Mouse (Mus musculus) myocyte (in vitro differentiated cells): Measurements from ENCODE around the gene Cbll1. TPM values are rescaled to one million over a fixed set of nuclear protein-coding genes. Genes with fewer than 3 reads are reported as not detected.
A peak's percentile ranks its signal among the peaks of the same experiment; 100 is the strongest.

Experiments used
- H3K27me3 ChIP-seq: one replicate; pipeline ENCODE4 v1.6.1; 2011; ENCODE audit not compliant: control insufficient read depth, insufficient read depth, insufficient read length
- H3K36me3 ChIP-seq: one replicate; pipeline ENCODE4 v1.6.1; 2011; ENCODE audit not compliant: control insufficient read depth, insufficient read depth
- H3K4me2 ChIP-seq: one replicate; pipeline ENCODE4 v1.6.1; 2011; ENCODE audit warnings: low read depth, control low read depth
- H3K4me3 ChIP-seq: one replicate; pipeline ENCODE4 v1.5.1; 2011; ENCODE audit warnings: mild to moderate bottlenecking, control low read depth, moderate library complexity
- H3K79me2 ChIP-seq: one replicate; pipeline ENCODE4 v1.6.1; 2011; ENCODE audit not compliant: control insufficient read depth, insufficient read depth
- H3ac ChIP-seq: one replicate; pipeline ENCODE4 v1.6.1; 2011; ENCODE audit not compliant: control insufficient read depth, insufficient read length
- CEBPB ChIP-seq: IDR thresholded peaks from 2 replicates; pipeline ENCODE4 v1.6.1; 2011; ENCODE audit warnings: mild to moderate bottlenecking, moderate library complexity; ENCODE audit not compliant: poor library complexity, insufficient read depth, severe bottlenecking
- E2F4 ChIP-seq: IDR thresholded peaks from one replicate; pipeline ENCODE4 v1.6.1; 2011; ENCODE audit warnings: mild to moderate bottlenecking, control low read depth, moderate library complexity; ENCODE audit not compliant: insufficient read depth
- MAX ChIP-seq: IDR thresholded peaks from one replicate; pipeline ENCODE4 v1.6.1; 2011; ENCODE audit warnings: low read depth, mild to moderate bottlenecking, control low read depth
- MYOD1 ChIP-seq, 3 experiments: IDR thresholded peaks; one replicate each; pipeline ENCODE4 v1.6.1; 2011; ENCODE audit warnings: control low read depth in 2 of 3, low read depth in 2 of 3, mild to moderate bottlenecking in 2 of 3, moderate library complexity in 1 of 3; ENCODE audit not compliant: insufficient read length in 2 of 3, control insufficient read depth in 1 of 3
- MYOG ChIP-seq, 3 experiments: IDR thresholded peaks; one replicate each; pipeline ENCODE4 v1.6.1; 2011; ENCODE audit warnings: control low read depth in 2 of 3, low read depth in 2 of 3, mild to moderate bottlenecking in 2 of 3; ENCODE audit not compliant: insufficient read length in 2 of 3, control insufficient read depth in 1 of 3, insufficient read depth in 1 of 3
- POLR2A ChIP-seq: IDR thresholded peaks from one replicate; pipeline ENCODE4 v1.6.1; 2011; ENCODE audit warnings: low read depth, mild to moderate bottlenecking, control low read depth, moderate library complexity; ENCODE audit not compliant: insufficient read length
- POLR2AphosphoS2 ChIP-seq: IDR thresholded peaks from one replicate; pipeline ENCODE4 v1.6.1; 2011; ENCODE audit warnings: low read depth, control low read depth; ENCODE audit not compliant: insufficient read length
- REST ChIP-seq: IDR thresholded peaks from one replicate; pipeline ENCODE4 v1.6.1; 2011; ENCODE audit warnings: mild to moderate bottlenecking, control low read depth, moderate library complexity; ENCODE audit not compliant: insufficient read depth, insufficient read length
- SRF ChIP-seq: IDR thresholded peaks from one replicate; pipeline ENCODE4 v1.6.1; 2011; ENCODE audit warnings: low read depth; ENCODE audit not compliant: control insufficient read depth, insufficient read length
- TCF12 ChIP-seq: IDR thresholded peaks from one replicate; pipeline ENCODE4 v1.6.1; 2011; ENCODE audit warnings: mild to moderate bottlenecking, control low read depth; ENCODE audit not compliant: poor library complexity, insufficient read depth, severe bottlenecking
- TCF3 ChIP-seq: IDR thresholded peaks from one replicate; pipeline ENCODE4 v1.6.1; 2011; ENCODE audit warnings: low read depth, control low read depth; ENCODE audit not compliant: insufficient read length
- USF1 ChIP-seq: IDR thresholded peaks from one replicate; pipeline ENCODE4 v1.6.1; 2011; ENCODE audit warnings: low read depth, mild to moderate bottlenecking, control low read depth, moderate library complexity
- polyA plus RNA-seq: library from polyadenylated mRNA; unstranded; fragments of >200 nt; fragmentation: generic; extraction: Trizol; gene quantifications from one replicate; pipeline ENCODE4 v1.2.1, GENCODE M21; 2012; ENCODE audit warnings: missing spikeins

Cbll1 gene
- polyA plus RNA-seq, result 8.6 TPM

DNA sequence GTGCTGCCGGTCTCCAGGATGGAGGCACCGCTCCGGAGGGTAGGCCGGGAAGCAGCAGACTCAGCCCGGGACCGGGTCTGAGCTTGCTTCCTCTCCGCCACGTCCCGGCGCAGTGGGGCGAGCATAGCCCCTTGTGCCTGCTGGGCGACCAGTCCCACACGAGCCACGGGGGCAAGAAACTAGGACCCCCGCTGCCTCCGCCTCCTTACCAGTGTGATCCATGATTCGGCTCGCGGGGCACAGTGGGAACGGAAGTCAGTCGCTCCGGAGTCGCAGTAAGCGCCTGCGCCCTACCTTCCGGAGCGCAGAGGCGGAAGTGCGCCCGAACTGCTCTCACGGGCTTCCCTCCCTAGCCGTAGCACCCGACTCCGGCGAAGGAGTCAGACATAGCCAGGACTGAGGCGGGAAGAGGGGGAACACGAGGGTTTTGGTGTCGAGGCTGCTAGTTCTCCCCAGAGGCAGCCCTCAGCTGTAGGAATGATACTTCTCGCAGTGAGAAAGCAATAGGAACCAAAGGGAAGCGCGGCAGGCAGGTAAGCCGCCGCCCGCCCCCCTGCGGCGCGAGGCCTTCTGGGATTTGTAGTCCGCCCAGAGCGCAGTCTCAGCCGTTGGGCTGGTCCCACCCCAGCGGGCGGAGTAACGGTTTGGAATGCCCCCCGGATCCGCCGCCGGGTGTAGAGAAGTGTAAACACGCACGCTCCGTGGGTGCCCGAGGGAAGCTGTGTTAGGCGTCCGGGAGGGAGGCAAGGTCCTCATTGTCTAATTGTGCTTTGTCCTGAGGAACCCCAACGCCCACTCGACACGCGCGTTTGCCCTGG, at the start of gene Cbll1:
TSS of gene Cbll1 (minus strand) at position 303 of the 818 bp plus-strand sequence.
- Histone ChIP-seq H3K27me3 (no peaks in the 10 kb centered on the region), H3K4me2 (peak within 1 kb of the TSS; percentile 97), H3K4me3 (peak within 1 kb of the TSS; percentile 98), H3ac (peak within 1 kb of the TSS; percentile 85), H3K36me3 (no peaks in the 10 kb centered on the region), H3K79me2 (peaks cover 41% of the 10 kb centered on the region)
- TF ChIP-seq POLR2A (peak; percentile 84), POLR2AphosphoS2 (peak; percentile 88), MAX (no peak)

- H3K27me3 ChIP-seq, result no peaks in the 10 kb centered on the region
- H3K79me2 ChIP-seq, result no peaks in the 10 kb centered on the region
- TF ChIP-seq TCF3 (no peak), TCF12 (no peak), USF1 (no peak), E2F4 (no peak), MYOG (IDR thresholded peaks at IDR 0.05; ENCODE audit: control insufficient read depth in 1 of 3, insufficient read depth in 1 of 3, insufficient read length in 2 of 3, low read depth in 2 of 3) (no peak), CEBPB (no peak), MYOD1 (IDR thresholded peaks at IDR 0.05; ENCODE audit: control insufficient read depth in 1 of 3, insufficient read length in 2 of 3, low read depth in 2 of 3) (no peak), POLR2A (no peak), SRF (no peak), REST (no peak), MAX (no peak), POLR2AphosphoS2 (no peak)
- no peaks in the 10 kb centered on the region for H3K36me3 ChIP-seq
- no peak overlapping the region for H3K4me2 ChIP-seq
- no peak overlapping the region for H3ac ChIP-seq
- no peak overlapping the region for H3K4me3 ChIP-seq
Measured at GRCm38 (mm10) chr12:31546061-31546460, 46.6 kb upstream of the Cbll1 start.

GRCm38 (mm10) chr12:31545219-31545618, 45.8 kb upstream of the Cbll1 start:
- Histone ChIP-seq H3ac (no peak overlapping the region), H3K27me3 (no peaks in the 10 kb centered on the region), H3K4me2 (no peak overlapping the region), H3K79me2 (no peaks in the 10 kb centered on the region), H3K36me3 (no peaks in the 10 kb centered on the region), H3K4me3 (no peak overlapping the region)
- no peak for TF ChIP-seq TCF3
- no peak for TF ChIP-seq TCF12

DNA sequence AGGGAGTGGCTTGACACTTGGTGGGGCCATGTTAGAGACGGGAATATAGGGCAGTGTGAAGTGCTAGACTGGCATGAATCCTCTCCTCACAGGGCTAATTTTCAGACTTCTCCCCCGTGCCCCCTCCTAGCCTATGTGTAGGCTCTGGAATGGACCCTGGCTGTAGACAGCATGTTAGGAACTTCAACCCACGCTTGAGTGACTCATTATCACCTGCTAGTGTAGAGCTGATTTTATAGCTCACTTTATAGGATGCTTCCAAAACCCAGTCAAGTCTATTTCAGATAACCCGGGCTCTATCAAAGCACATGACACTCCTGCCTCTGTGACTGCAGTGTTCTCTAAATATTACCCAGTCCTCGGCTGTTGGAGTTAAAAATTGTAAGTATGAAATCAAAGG, 42.1 kb upstream of the Cbll1 start:
- TF ChIP-seq MYOD1 (IDR thresholded peaks at IDR 0.05; ENCODE audit: control insufficient read depth in 1 of 3, insufficient read length in 2 of 3, low read depth in 2 of 3) (no peak), CEBPB (no peak), TCF12 (no peak), POLR2A (no peak), E2F4 (no peak), MYOG (IDR thresholded peaks at IDR 0.05; ENCODE audit: control insufficient read depth in 1 of 3, insufficient read depth in 1 of 3, insufficient read length in 2 of 3, low read depth in 2 of 3) (no peak), USF1 (no peak), REST (no peak), SRF (no peak), MAX (no peak), POLR2AphosphoS2 (no peak), TCF3 (no peak)
- H3K27me3 ChIP-seq, result no peaks in the 10 kb centered on the region
- no peak overlapping the region for H3K4me3 ChIP-seq

DNA sequence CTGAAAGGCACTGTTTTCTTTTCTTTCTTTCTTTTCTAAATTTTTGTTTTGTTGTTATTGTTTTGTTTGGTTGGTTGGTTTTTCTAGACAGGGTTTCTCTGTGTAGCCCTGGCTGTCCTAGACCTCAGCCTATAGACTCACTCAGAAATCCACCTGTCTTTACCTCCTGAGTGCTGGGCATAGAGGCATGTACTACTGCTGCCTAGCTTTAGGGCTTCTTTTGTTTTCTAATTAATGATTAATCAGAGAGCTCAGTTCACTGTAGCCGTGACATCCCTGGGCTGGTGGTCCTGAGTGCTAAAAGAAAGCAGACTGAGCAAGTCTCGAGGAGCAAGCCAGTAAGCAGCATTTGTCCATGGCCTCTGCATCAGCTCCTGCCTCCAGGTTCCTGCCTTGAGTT, 40.4 kb upstream of the Cbll1 start:
- Histone ChIP-seq H3K4me2 (no peak overlapping the region), H3K4me3 (no peak overlapping the region), H3ac (no peak overlapping the region), H3K79me2 (no peaks in the 10 kb centered on the region), H3K36me3 (no peaks in the 10 kb centered on the region), H3K27me3 (no peaks in the 10 kb centered on the region)
- TF ChIP-seq E2F4, result no peak
- TF ChIP-seq TCF3, result no peak
- no peak for TF ChIP-seq MAX
- no peak for TF ChIP-seq CEBPB
- TF ChIP-seq MYOD1 (IDR thresholded peaks at IDR 0.05; ENCODE audit: control insufficient read depth in 1 of 3, insufficient read length in 2 of 3, low read depth in 2 of 3), result no peak
- no peak for TF ChIP-seq POLR2A
- TF ChIP-seq USF1, result no peak
- no peak for TF ChIP-seq TCF12

More for the DNA sequence above, 42.1 kb upstream of the Cbll1 start:
- peak overlapping the region; percentile 21 for H3K4me2 ChIP-seq
- H3K79me2 ChIP-seq, result no peaks in the 10 kb centered on the region
- no peak overlapping the region for H3ac ChIP-seq
- no peaks in the 10 kb centered on the region for H3K36me3 ChIP-seq
